Mouse (Mus musculus) embryonic facial prominence, embryonic 11.5 days (tissue): ENCODE results near the gene Cyp46a1. TPM values are rescaled to one million over a fixed set of nuclear protein-coding genes. Genes with fewer than 3 reads are reported as not detected.

ENCODE experiments used
- ATAC-seq: fragments of 200-750 bp; cut with Nextera tagmentation; replicated peaks from 2 replicates; pipeline ENCODE4 v1.8.0; 2017; ENCODE audit warnings: low read depth; ENCODE audit not compliant: insufficient number of reproducible peaks, low FRiP score, low TSS enrichment
- DNase-seq: peaks from one replicate; pipeline ENCODE4 v3.0.0-alpha.2; 2015; ENCODE audit warnings: low spot score
- H3K27ac ChIP-seq: fragments of 300-500 bp; sonication (generic); replicated peaks from 2 replicates; pipeline ENCODE4 v1.5.1; 2014; ENCODE audit warnings: mild to moderate bottlenecking, low read depth, low read length, control low read depth
- H3K27me3 ChIP-seq: fragments of 300-500 bp; sonication (generic); 2 replicates; pipeline ENCODE4 v1.6.1; 2014; ENCODE audit warnings: mild to moderate bottlenecking, low read length, moderate library complexity, mixed read lengths; ENCODE audit not compliant: control insufficient read depth, insufficient read depth
- H3K36me3 ChIP-seq: fragments of 300-500 bp; sonication (generic); replicated peaks from 2 replicates; pipeline ENCODE4 v1.6.1; 2014; ENCODE audit warnings: low read depth, mild to moderate bottlenecking, low read length, moderate library complexity, mixed read lengths; ENCODE audit not compliant: control insufficient read depth, insufficient read depth
- H3K4me1 ChIP-seq: fragments of 300-500 bp; sonication (generic); 2 replicates; pipeline ENCODE4 v1.6.1; 2014; ENCODE audit warnings: low read length, mixed read lengths; ENCODE audit not compliant: control insufficient read depth, insufficient read depth
- H3K4me2 ChIP-seq: fragments of 300-500 bp; sonication (generic); 2 replicates; pipeline ENCODE4 v1.6.1; 2014; ENCODE audit warnings: low read depth, mild to moderate bottlenecking, control low read depth, low read length, moderate library complexity
- H3K4me3 ChIP-seq: fragments of 300-500 bp; sonication (generic); 2 replicates; pipeline ENCODE4 v1.5.1; 2014; ENCODE audit warnings: low read depth, low read length, control low read depth
- H3K9ac ChIP-seq: fragments of 300-500 bp; sonication (generic); replicated peaks from 2 replicates; pipeline ENCODE4 v1.6.1; 2014; ENCODE audit warnings: mild to moderate bottlenecking, control low read depth, low read length
- H3K9me3 ChIP-seq: fragments of 300-500 bp; sonication (generic); replicated peaks from 2 replicates; pipeline ENCODE4 v1.6.1; 2016; ENCODE audit warnings: mild to moderate bottlenecking, low read length, inconsistent platforms, mixed read lengths; ENCODE audit not compliant: control insufficient read depth
- WGBS: fragments of 180-500 bp; shearing (Covaris S2); extraction: QIAGEN DNeasy Blood & Tissue Kit; methylation state at CpG from one replicate; pipeline ENCODE4 v1.1.7; 2014; 5-methylcytosine and 5-hydroxymethylcytosine counted together
- polyA plus RNA-seq: library from polyadenylated mRNA; unstranded; fragments of >200 nt; fragmentation: Nextera tagmentation; extraction: Ambion mirVana; gene quantifications from 2 replicates; pipeline ENCODE4 v1.2.1, GENCODE M21; 2014

The Cyp46a1 gene
- polyA plus RNA-seq = 2.9 and 3.1 TPM in 2 replicates

DNA sequence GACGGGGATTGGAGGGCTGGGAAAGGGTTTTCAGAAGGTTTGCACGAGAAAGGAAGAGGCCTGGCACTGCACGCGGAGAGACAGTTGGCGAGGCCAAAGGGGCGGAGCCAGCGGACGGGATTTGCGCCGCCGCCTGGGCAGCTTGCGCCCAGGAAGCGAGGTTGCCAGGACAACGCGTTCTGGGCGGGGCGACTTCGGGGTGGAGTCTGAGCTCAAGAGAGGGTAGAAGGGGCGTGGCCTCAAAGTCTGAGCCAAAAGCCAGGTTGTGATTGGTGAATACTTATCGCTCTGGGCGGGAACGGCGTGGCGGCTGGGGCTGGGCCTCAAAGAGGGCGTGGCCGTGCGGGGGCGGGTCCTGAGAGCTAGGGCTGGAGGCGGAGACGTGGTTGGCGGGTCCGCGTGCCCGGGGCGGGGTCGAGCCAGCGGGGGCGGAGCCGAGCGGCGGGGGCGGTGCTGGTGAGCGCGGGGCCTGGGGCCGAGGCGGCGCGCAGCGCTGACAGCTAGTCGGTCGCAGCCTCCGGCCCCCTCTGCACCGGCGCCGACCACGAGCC, at the start of gene Cyp46a1:
Cyp46a1 (plus strand) TSS at position 487 of the 551 bp plus-strand sequence.
- H3K4me3 ChIP-seq = peak within 1 kb of the TSS; percentile 51
- H3K9me3 ChIP-seq = no peaks in the 10 kb centered on the region
- peaks cover 5% of the 10 kb centered on the region for H3K27me3 ChIP-seq
- DNase-seq (peak; percentile 100), ATAC-seq (peak; percentile 83)
- peaks cover 7% of the 10 kb centered on the region for H3K4me1 ChIP-seq
- H3K27ac ChIP-seq = no peak within 1 kb of the TSS
- H3K36me3 ChIP-seq = no peaks in the 10 kb centered on the region
- peak within 1 kb of the TSS; percentile 29 for H3K9ac ChIP-seq
- WGBS = under 1% methylated on average over 42 of the region's 56 CpGs
- H3K4me2 ChIP-seq = peak within 1 kb of the TSS; percentile 94

DNA sequence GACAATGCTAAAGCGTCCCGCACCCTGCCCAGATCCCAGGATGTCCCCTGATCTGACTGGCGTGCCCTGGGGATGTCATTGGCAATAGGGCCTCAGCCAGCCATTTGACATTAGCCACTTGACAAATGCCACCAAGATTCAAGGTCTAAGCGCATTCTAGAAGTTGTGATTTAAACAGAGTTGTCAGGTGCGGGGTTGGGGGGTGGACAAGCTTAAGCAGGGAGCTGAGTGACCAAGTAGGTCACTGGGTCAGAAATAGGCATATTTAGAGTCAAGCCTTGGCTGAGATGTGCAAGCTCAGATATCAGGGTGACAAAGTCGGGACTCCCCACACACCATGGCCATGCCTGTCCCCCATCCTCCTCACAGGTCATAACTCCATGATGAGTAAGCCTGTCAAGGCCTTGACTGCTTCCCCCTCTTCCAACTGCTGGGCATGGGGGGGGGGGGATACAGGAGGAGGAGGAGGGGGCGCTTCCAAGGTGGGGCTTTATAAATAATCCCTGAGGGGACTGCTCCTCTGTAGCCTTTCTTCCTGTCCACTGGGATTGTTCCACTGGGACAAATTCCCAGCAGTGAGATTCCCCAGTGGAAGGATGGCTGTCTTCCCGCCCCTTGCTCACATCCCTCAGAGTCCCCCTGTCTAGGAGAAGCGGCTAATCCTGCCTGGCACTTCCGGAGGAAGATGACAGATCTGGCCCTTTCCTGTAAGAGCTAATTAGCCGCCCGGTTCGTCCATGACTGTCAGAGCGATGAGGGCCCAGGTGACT, 49.5 kb upstream of the Cyp46a1 start:
- H3K27me3 ChIP-seq = no peaks in the 10 kb centered on the region
- no peak overlapping the region for H3K9ac ChIP-seq
- no peaks in the 10 kb centered on the region for H3K9me3 ChIP-seq
- 33% methylated on average over 13 of the region's 14 CpGs for WGBS
- H3K4me1 ChIP-seq = peaks cover 3% of the 10 kb centered on the region; the same call in 1 of the 2 replicates
- ATAC-seq (no peak), DNase-seq (peak; percentile 53)
- no peak overlapping the region for H3K4me3 ChIP-seq
- no peak overlapping the region for H3K27ac ChIP-seq
- no peaks in the 10 kb centered on the region for H3K36me3 ChIP-seq
- no peak overlapping the region for H3K4me2 ChIP-seq

GRCm38 (mm10) chr12:108285225-108286011, 48.8 kb upstream of the Cyp46a1 start:
- H3K9ac ChIP-seq = peak overlapping the region; percentile 25
- no peak overlapping the region for H3K4me2 ChIP-seq
- no peaks in the 10 kb centered on the region for H3K9me3 ChIP-seq
- no peak for DNase-seq
- 24% methylated on average over 11 of the region's 11 CpGs for WGBS
- no peaks in the 10 kb centered on the region for H3K36me3 ChIP-seq
- no peak overlapping the region for H3K4me3 ChIP-seq
- ATAC-seq = 0 out of 2 replicates have a peak, but pooled peaks have one; percentile 32
- no peak overlapping the region for H3K27ac ChIP-seq
- no peaks in the 10 kb centered on the region for H3K27me3 ChIP-seq
- peaks cover 3% of the 10 kb centered on the region; the same call in 1 of the 2 replicates for H3K4me1 ChIP-seq

- H3K27me3 ChIP-seq = no peaks in the 10 kb centered on the region
- H3K27ac ChIP-seq = no peak overlapping the region
- no peaks in the 10 kb centered on the region for H3K9me3 ChIP-seq
- no peak overlapping the region for H3K4me2 ChIP-seq
- H3K4me1 ChIP-seq = peaks cover 3% of the 10 kb centered on the region; the same call in 1 of the 2 replicates
- ATAC-seq (no peak), DNase-seq (no peak)
- H3K36me3 ChIP-seq = no peaks in the 10 kb centered on the region
- H3K4me3 ChIP-seq = no peak overlapping the region
- 78% methylated on average over 4 of the region's 4 CpGs for WGBS
- H3K9ac ChIP-seq = no peak overlapping the region; the same call in 1 of the 2 replicates
These were observed 47.8 kb upstream of the Cyp46a1 start for GRCm38 (mm10) chr12:108286381-108286780.

GRCm38 (mm10) chr12:108287011-108287410, 47.2 kb upstream of the Cyp46a1 start:
- H3K36me3 ChIP-seq = no peaks in the 10 kb centered on the region
- DNase-seq (no peak), ATAC-seq (no peak)
- no peak overlapping the region for H3K27ac ChIP-seq
- H3K9me3 ChIP-seq = no peaks in the 10 kb centered on the region
- H3K4me3 ChIP-seq = no peak overlapping the region
- H3K9ac ChIP-seq = no peak overlapping the region
- H3K4me1 ChIP-seq = peaks cover 3% of the 10 kb centered on the region; the same call in 1 of the 2 replicates
- no peaks in the 10 kb centered on the region for H3K27me3 ChIP-seq
- no peak overlapping the region for H3K4me2 ChIP-seq
- 98% methylated on average over 8 of the region's 8 CpGs for WGBS

GRCm38 (mm10) chr12:108288127-108288880, 45.9 kb upstream of the Cyp46a1 start:
- Histone ChIP-seq H3K4me1 (peaks cover 3% of the 10 kb centered on the region; the same call in 1 of the 2 replicates), H3K9ac (no peak overlapping the region), H3K27me3 (no peaks in the 10 kb centered on the region), H3K4me3 (no peak overlapping the region), H3K36me3 (no peaks in the 10 kb centered on the region), H3K4me2 (no peak overlapping the region), H3K27ac (no peak overlapping the region), H3K9me3 (no peaks in the 10 kb centered on the region)
- no peak for DNase-seq
- ATAC-seq = no peak
- 83% methylated on average over 19 of the region's 19 CpGs for WGBS

DNA sequence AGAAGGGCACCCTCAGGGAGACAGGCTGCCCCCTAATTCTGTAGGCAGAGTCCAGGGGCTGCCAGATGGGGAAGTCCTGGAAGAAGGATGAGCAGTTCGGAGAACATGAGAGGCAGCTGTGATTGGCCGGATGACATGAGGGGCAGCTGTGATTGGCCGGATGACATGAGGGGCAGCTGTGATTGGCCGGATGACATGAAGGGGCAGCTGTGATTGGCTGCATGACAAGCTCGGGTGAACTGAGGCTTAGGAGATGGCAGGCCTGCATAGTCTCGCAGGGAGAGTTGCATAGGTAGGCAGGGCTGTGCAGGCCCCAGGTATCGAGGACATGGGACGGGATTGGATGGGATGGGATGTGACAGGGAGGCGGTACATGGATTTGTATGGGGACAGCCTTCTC, 41.8 kb upstream of the Cyp46a1 start:
- 6% methylated on average over 9 of the region's 9 CpGs for WGBS
- H3K36me3 ChIP-seq = no peaks in the 10 kb centered on the region
- H3K4me2 ChIP-seq = no peak overlapping the region
- peak; percentile 66 for ATAC-seq
- no peak overlapping the region for H3K9ac ChIP-seq
- no peaks in the 10 kb centered on the region for H3K9me3 ChIP-seq
- H3K27me3 ChIP-seq = no peaks in the 10 kb centered on the region
- H3K27ac ChIP-seq = no peak overlapping the region
- no peak overlapping the region for H3K4me3 ChIP-seq
- peak; percentile 68 for DNase-seq
- H3K4me1 ChIP-seq = no peaks in the 10 kb centered on the region
